ENCODE assay signal across 20 mouse cellular contexts in the genomic region with DNA sequence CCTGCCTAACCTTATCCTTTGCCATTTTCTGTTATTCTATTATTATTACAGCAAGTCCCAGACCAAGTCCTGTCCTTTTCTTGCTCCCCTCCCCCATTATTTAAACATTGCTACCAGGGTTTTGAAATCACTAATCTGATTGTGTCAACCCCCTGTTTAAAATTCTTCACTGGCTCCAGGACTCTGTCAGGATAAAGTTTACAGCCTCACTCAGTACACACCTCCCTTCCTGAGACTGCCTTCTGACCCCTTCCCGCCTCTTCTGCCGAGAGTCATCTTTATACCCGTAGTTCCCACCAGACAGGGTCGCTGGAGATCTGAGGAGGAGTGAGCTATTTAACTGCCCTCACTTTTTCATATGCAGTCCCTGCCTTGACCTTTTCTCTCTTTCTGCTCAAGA.
DNase-seq lines count a peak whose midpoint lies in the region; ATAC-seq and TF ChIP-seq lines count a peak whose summit lies in the region.
"Had no signal": no experiment of that assay in that cellular context is flagged by ENCODE, and none has a peak within 500 bp of the region (broad histone marks: within the 10 kb centered on the region; RNA-seq: fewer than 3 reads in every experiment).

No protein-coding gene starts in this region.

- H3K4me1 ChIP-seq in liver, embryonic 15.5 days (replicated peaks): peaks cover 3% of the 10 kb centered on the region; the same call in 1 of the 2 replicates
- peaks cover 6% of the 10 kb centered on the region; the same call in 1 of the 2 replicates for H3K4me1 ChIP-seq in liver, embryonic 11.5 days (replicated peaks; ENCODE audit: control insufficient read depth, insufficient read depth, low read length)
- H3K4me1 ChIP-seq in thymus, adult 2 months (replicated peaks; ENCODE audit: control insufficient read depth, insufficient read depth, low read length): peaks cover 13% of the 10 kb centered on the region
- H3K4me1 ChIP-seq: megakaryocyte, embryonic 14.5 days had no signal

- no peaks in the 10 kb centered on the region for H3K27me3 ChIP-seq in liver, embryonic 15.5 days
- no peaks in the 10 kb centered on the region for H3K27me3 ChIP-seq in liver, embryonic 11.5 days (replicated peaks; ENCODE audit: control insufficient read depth, insufficient read depth, low read length)
- no peaks in the 10 kb centered on the region for H3K27me3 ChIP-seq in thymus, adult 2 months (ENCODE audit: control insufficient read depth, insufficient read depth, low read length)
- H3K27me3 ChIP-seq: hindbrain, embryonic 15.5 days; midbrain, embryonic 15.5 days; neural tube, embryonic 15.5 days had no signal

- no peak overlapping the region for H3K4me3 ChIP-seq in liver, embryonic 15.5 days (replicated peaks)
- H3K4me3 ChIP-seq in liver, embryonic 11.5 days (ENCODE audit: low read depth, low read length): no peak overlapping the region
- H3K4me3 ChIP-seq in thymus, adult 2 months (ENCODE audit: control insufficient read depth, insufficient read depth, low read length): no peak overlapping the region
- H3K4me3 ChIP-seq: forebrain, embryonic 12.5 days; hindbrain, embryonic 15.5 days; megakaryocyte, embryonic 14.5 days; midbrain, embryonic 15.5 days; neural tube, embryonic 15.5 days had no signal

- H3K27ac ChIP-seq in liver, embryonic 15.5 days (replicated peaks): no peak overlapping the region
- no peak overlapping the region for H3K27ac ChIP-seq in liver, embryonic 11.5 days (ENCODE audit: low read depth, low read length)
- H3K27ac ChIP-seq in thymus, adult 2 months (ENCODE audit: control insufficient read depth, insufficient read depth, low read length): peak overlapping the region; percentile 78
- H3K27ac ChIP-seq: forebrain, embryonic 12.5 days; hindbrain, embryonic 15.5 days; midbrain, embryonic 15.5 days; neural tube, embryonic 15.5 days had no signal

- ATAC-seq in liver, embryonic 15.5 days (ENCODE audit: insufficient read depth): no peak
- no peak for ATAC-seq in liver, embryonic 11.5 days (replicated peaks; ENCODE audit: low FRiP score)
- ATAC-seq: intestine, embryonic 16.5 days; midbrain, embryonic 15.5 days had no signal

- 39% methylated on average over 4 of the region's 4 CpGs for whole genome bisulfite sequencing in liver, embryonic 15.5 days (ENCODE audit: insufficient replicate concordance)
- WGBS in liver, embryonic 11.5 days: 33% methylated on average over 4 of the region's 4 CpGs
- 75% methylated on average over 4 of the region's 4 CpGs for WGBS in thymus, adult 2 months

- no peak overlapping the region for H3K9ac ChIP-seq in liver, embryonic 15.5 days
- no peak overlapping the region for H3K9ac ChIP-seq in liver, embryonic 11.5 days (ENCODE audit: low read depth, low read length)
- H3K9ac ChIP-seq: forebrain, embryonic 12.5 days; hindbrain, embryonic 15.5 days; midbrain, embryonic 15.5 days; neural tube, embryonic 15.5 days had no signal

- H3K4me2 ChIP-seq in liver, embryonic 15.5 days: peak overlapping the region; percentile 9; the same call in 1 of the 2 replicates
- H3K4me2 ChIP-seq in liver, embryonic 11.5 days: no peak overlapping the region
- H3K4me2 ChIP-seq: forebrain, embryonic 12.5 days; hindbrain, embryonic 15.5 days; midbrain, embryonic 15.5 days; neural tube, embryonic 15.5 days had no signal

- no peak for TF ChIP-seq POLR2A in thymus, adult 2 months (IDR thresholded peaks at IDR 0.05; ENCODE audit: control insufficient read depth, extremely low read depth, insufficient read depth, low read length, poor library complexity)

- DNase-seq in kidney, adult 18-20 months: peak; percentile 6
- no peak for DNase-seq in kidney, postnatal 4 days
- DNase-seq in liver, embryonic 11.5 days (ENCODE audit: low spot score): no peak
- DNase-seq in thymus, adult 2 months: no peak
- DNase-seq in thymus, postnatal 14 days: no peak
- no peak for DNase-seq in frontal cortex, postnatal 25 days (ENCODE audit: low spot score in 2 of 2)
- DNase-seq: adrenal gland, postnatal 36 days; B cell, adult 2 months; cerebellum, adult 18-20 months; cerebellum, postnatal 25 days; gastrocnemius, postnatal 10 days; heart, adult 18-20 months; heart, postnatal 36 days had no signal

- H3K9me3 ChIP-seq in liver, embryonic 15.5 days (replicated peaks): no peaks in the 10 kb centered on the region
- no peaks in the 10 kb centered on the region for H3K9me3 ChIP-seq in liver, embryonic 11.5 days (ENCODE audit: control insufficient read depth, low read length)
- H3K9me3 ChIP-seq: forebrain, embryonic 12.5 days; hindbrain, embryonic 15.5 days; midbrain, embryonic 15.5 days; neural tube, embryonic 15.5 days had no signal

- no peak for TF ChIP-seq CTCF in thymus, adult 2 months (IDR thresholded peaks at IDR 0.05; ENCODE audit: borderline replicate concordance, control insufficient read depth, extremely low read depth, insufficient read depth, low read length, poor library complexity)

- no peaks in the 10 kb centered on the region for H3K36me3 ChIP-seq in liver, embryonic 15.5 days (replicated peaks)
- H3K36me3 ChIP-seq in liver, embryonic 11.5 days (ENCODE audit: control insufficient read depth, insufficient read depth, low read length): no peaks in the 10 kb centered on the region
- no peaks in the 10 kb centered on the region for H3K36me3 ChIP-seq in thymus, adult 2 months (ENCODE audit: control insufficient read depth, insufficient read depth, low read length)
- H3K36me3 ChIP-seq: forebrain, embryonic 12.5 days; hindbrain, embryonic 15.5 days; midbrain, embryonic 15.5 days; neural tube, embryonic 15.5 days had no signal
